Mouse (Mus musculus): ENCODE measurements at regions not wholly inside any gene's neighbourhood (a gene's known extent, or its start where the extent isn't known, plus 50 kb on each side); places are given as distances from the start of the nearest gene placed in this dataset.

GRCm38 (mm10) chr2:179093996-179094395 lies 348.2 kb upstream of the Cdh4 start:
- no peak overlapping the region for H3K27ac ChIP-seq (ENCODE audit: insufficient read depth, low read length)
- TF ChIP-seq CTCF (IDR thresholded peaks at IDR 0.05; ENCODE audit: borderline replicate concordance, insufficient read depth, low read length): no peak
- no peak for TF ChIP-seq POLR2A (IDR thresholded peaks at IDR 0.05; ENCODE audit: low read depth, low read length)

GRCm38 (mm10) chr2:179095981-179096380 lies 346.2 kb upstream of the Cdh4 start:
- TF ChIP-seq CTCF (IDR thresholded peaks at IDR 0.05; ENCODE audit: borderline replicate concordance, insufficient read depth, low read length): no peak
- TF ChIP-seq POLR2A (IDR thresholded peaks at IDR 0.05; ENCODE audit: low read depth, low read length): no peak
- Histone ChIP-seq H3K4me1 (ENCODE audit: control insufficient read depth, insufficient read depth, low read length) (no peaks in the 10 kb centered on the region), H3K4me3 (ENCODE audit: insufficient read depth, low read length) (no peak overlapping the region), H3K27ac (ENCODE audit: insufficient read depth, low read length) (no peak overlapping the region)

More at GRCm38 (mm10) chr2:179093996-179094395, 348.2 kb upstream of the Cdh4 start:
- Histone ChIP-seq H3K4me3 (ENCODE audit: insufficient read depth, low read length) (no peak overlapping the region), H3K4me1 (ENCODE audit: control insufficient read depth, insufficient read depth, low read length) (no peaks in the 10 kb centered on the region)

- Histone ChIP-seq H3K4me1 (ENCODE audit: control insufficient read depth, insufficient read depth, low read length) (no peaks in the 10 kb centered on the region), H3K27ac (ENCODE audit: insufficient read depth, low read length) (no peak overlapping the region), H3K4me3 (ENCODE audit: insufficient read depth, low read length) (no peak overlapping the region)
- TF ChIP-seq CTCF (IDR thresholded peaks at IDR 0.05; ENCODE audit: borderline replicate concordance, insufficient read depth, low read length): no peak
- TF ChIP-seq POLR2A (IDR thresholded peaks at IDR 0.05; ENCODE audit: low read depth, low read length): no peak
These were observed 345.4 kb upstream of the Cdh4 start for GRCm38 (mm10) chr2:179096861-179097260.

- no peak overlapping the region for H3K27ac ChIP-seq (ENCODE audit: insufficient read depth, low read length)
- H3K4me3 ChIP-seq (ENCODE audit: insufficient read depth, low read length): no peak overlapping the region
- no peaks in the 10 kb centered on the region for H3K4me1 ChIP-seq (ENCODE audit: control insufficient read depth, insufficient read depth, low read length)
- TF ChIP-seq POLR2A (IDR thresholded peaks at IDR 0.05; ENCODE audit: low read depth, low read length): no peak
- TF ChIP-seq CTCF (IDR thresholded peaks at IDR 0.05; ENCODE audit: borderline replicate concordance, insufficient read depth, low read length): no peak
These were observed 342.4 kb upstream of the Cdh4 start for GRCm38 (mm10) chr2:179099783-179100182.

GRCm38 (mm10) chr2:179103114-179103513 lies 339.1 kb upstream of the Cdh4 start:
- Histone ChIP-seq H3K27ac (ENCODE audit: insufficient read depth, low read length) (no peak overlapping the region), H3K4me1 (ENCODE audit: control insufficient read depth, insufficient read depth, low read length) (no peaks in the 10 kb centered on the region)
- TF ChIP-seq POLR2A (IDR thresholded peaks at IDR 0.05; ENCODE audit: low read depth, low read length): no peak
- TF ChIP-seq CTCF (IDR thresholded peaks at IDR 0.05; ENCODE audit: borderline replicate concordance, insufficient read depth, low read length): no peak

GRCm38 (mm10) chr2:179112951-179113350 lies 329.3 kb upstream of the Cdh4 start:
- Histone ChIP-seq H3K4me1 (ENCODE audit: control insufficient read depth, insufficient read depth, low read length) (no peaks in the 10 kb centered on the region), H3K4me3 (ENCODE audit: insufficient read depth, low read length) (no peak overlapping the region), H3K27ac (ENCODE audit: insufficient read depth, low read length) (no peak overlapping the region)
- TF ChIP-seq CTCF (IDR thresholded peaks at IDR 0.05; ENCODE audit: borderline replicate concordance, insufficient read depth, low read length) (no peak), POLR2A (IDR thresholded peaks at IDR 0.05; ENCODE audit: low read depth, low read length) (no peak)

More at GRCm38 (mm10) chr2:179103114-179103513, 339.1 kb upstream of the Cdh4 start:
- H3K4me3 ChIP-seq (ENCODE audit: insufficient read depth, low read length): no peak overlapping the region

- Histone ChIP-seq H3K4me3 (ENCODE audit: insufficient read depth, low read length) (no peak overlapping the region), H3K4me1 (ENCODE audit: control insufficient read depth, insufficient read depth, low read length) (no peaks in the 10 kb centered on the region), H3K27ac (ENCODE audit: insufficient read depth, low read length) (no peak overlapping the region)
- no peak for TF ChIP-seq CTCF (IDR thresholded peaks at IDR 0.05; ENCODE audit: borderline replicate concordance, insufficient read depth, low read length)
- no peak for TF ChIP-seq POLR2A (IDR thresholded peaks at IDR 0.05; ENCODE audit: low read depth, low read length)
These were observed 314.2 kb upstream of the Cdh4 start for GRCm38 (mm10) chr2:179128018-179128417.

- Histone ChIP-seq H3K4me1 (ENCODE audit: control insufficient read depth, insufficient read depth, low read length) (no peaks in the 10 kb centered on the region), H3K27ac (ENCODE audit: insufficient read depth, low read length) (no peak overlapping the region), H3K4me3 (ENCODE audit: insufficient read depth, low read length) (no peak overlapping the region)
- TF ChIP-seq CTCF (IDR thresholded peaks at IDR 0.05; ENCODE audit: borderline replicate concordance, insufficient read depth, low read length) (no peak), POLR2A (IDR thresholded peaks at IDR 0.05; ENCODE audit: low read depth, low read length) (no peak)
These were observed 313.8 kb upstream of the Cdh4 start for GRCm38 (mm10) chr2:179128432-179128831.

GRCm38 (mm10) chr2:179131004-179131403 lies 311.2 kb upstream of the Cdh4 start:
- no peak overlapping the region for H3K4me3 ChIP-seq (ENCODE audit: insufficient read depth, low read length)
- TF ChIP-seq CTCF (IDR thresholded peaks at IDR 0.05; ENCODE audit: borderline replicate concordance, insufficient read depth, low read length) (no peak), POLR2A (IDR thresholded peaks at IDR 0.05; ENCODE audit: low read depth, low read length) (no peak)
- no peaks in the 10 kb centered on the region for H3K4me1 ChIP-seq (ENCODE audit: control insufficient read depth, insufficient read depth, low read length)
- no peak overlapping the region for H3K27ac ChIP-seq (ENCODE audit: insufficient read depth, low read length)

GRCm38 (mm10) chr2:179142313-179142712 lies 299.9 kb upstream of the Cdh4 start:
- no peak for TF ChIP-seq POLR2A (IDR thresholded peaks at IDR 0.05; ENCODE audit: low read depth, low read length)
- no peak for TF ChIP-seq CTCF (IDR thresholded peaks at IDR 0.05; ENCODE audit: borderline replicate concordance, insufficient read depth, low read length)
- Histone ChIP-seq H3K27ac (ENCODE audit: insufficient read depth, low read length) (no peak overlapping the region), H3K4me1 (ENCODE audit: control insufficient read depth, insufficient read depth, low read length) (no peaks in the 10 kb centered on the region), H3K4me3 (ENCODE audit: insufficient read depth, low read length) (no peak overlapping the region)

GRCm38 (mm10) chr2:179145726-179146125 lies 296.5 kb upstream of the Cdh4 start:
- no peak for TF ChIP-seq CTCF (IDR thresholded peaks at IDR 0.05; ENCODE audit: borderline replicate concordance, insufficient read depth, low read length)
- TF ChIP-seq POLR2A (IDR thresholded peaks at IDR 0.05; ENCODE audit: low read depth, low read length): no peak
- H3K27ac ChIP-seq (ENCODE audit: insufficient read depth, low read length): no peak overlapping the region
- no peak overlapping the region for H3K4me3 ChIP-seq (ENCODE audit: insufficient read depth, low read length)
- H3K4me1 ChIP-seq (ENCODE audit: control insufficient read depth, insufficient read depth, low read length): no peaks in the 10 kb centered on the region

Data from embryonic fibroblast, embryonic 13.5 days (primary cell).